Mouse (Mus musculus) large intestine, adult 2 months (tissue): ENCODE results near the gene Kcnc2. TPM values are rescaled to one million over a fixed set of nuclear protein-coding genes. Genes with fewer than 3 reads are reported as not detected.

Experiments
- polyA plus RNA-seq: library from polyadenylated mRNA; depleted of rRNA; stranded (reverse); fragments of >200 nt; gene quantifications from 2 replicates; pipeline ENCODE4 v1.2.3, GENCODE M21; 2012; rRNA removed

Kcnc2 gene
- polyA plus RNA-seq, 1 experiment, result 0.15 TPM

Other genes starting within 250 kb of the Kcnc2 start
- gene Glipr1l1, start 210.9 kb upstream of the Kcnc2 start, polyA plus RNA-seq, result not detected in 2 replicates
- gene Glipr1l2, start 187.8 kb upstream of the Kcnc2 start, polyA plus RNA-seq, result not detected in 2 replicates
- not detected in 2 replicates for gene Glipr1l3, start 110.8 kb upstream of the Kcnc2 start, polyA plus RNA-seq
- 0.07 TPM in 1 of 2 replicates, not detected in the other for gene Caps2, start 107.5 kb upstream of the Kcnc2 start, polyA plus RNA-seq